Mouse (Mus musculus) left cerebral cortex, adult 11 months (tissue): ENCODE results near the gene Prr11.

Experiments used
- DNase-seq: peaks from one replicate; pipeline ENCODE4 v3.0.0; 2022; ENCODE audit warnings: low spot score

The Prr11 gene

GRCm38 (mm10) chr11:87046968-87047367 lies 61.5 kb downstream of the Prr11 start:
- DNase-seq: no peak

- no peak for DNase-seq
These were observed 65.5 kb downstream of the Prr11 start for GRCm38 (mm10) chr11:87043052-87043451.

DNA sequence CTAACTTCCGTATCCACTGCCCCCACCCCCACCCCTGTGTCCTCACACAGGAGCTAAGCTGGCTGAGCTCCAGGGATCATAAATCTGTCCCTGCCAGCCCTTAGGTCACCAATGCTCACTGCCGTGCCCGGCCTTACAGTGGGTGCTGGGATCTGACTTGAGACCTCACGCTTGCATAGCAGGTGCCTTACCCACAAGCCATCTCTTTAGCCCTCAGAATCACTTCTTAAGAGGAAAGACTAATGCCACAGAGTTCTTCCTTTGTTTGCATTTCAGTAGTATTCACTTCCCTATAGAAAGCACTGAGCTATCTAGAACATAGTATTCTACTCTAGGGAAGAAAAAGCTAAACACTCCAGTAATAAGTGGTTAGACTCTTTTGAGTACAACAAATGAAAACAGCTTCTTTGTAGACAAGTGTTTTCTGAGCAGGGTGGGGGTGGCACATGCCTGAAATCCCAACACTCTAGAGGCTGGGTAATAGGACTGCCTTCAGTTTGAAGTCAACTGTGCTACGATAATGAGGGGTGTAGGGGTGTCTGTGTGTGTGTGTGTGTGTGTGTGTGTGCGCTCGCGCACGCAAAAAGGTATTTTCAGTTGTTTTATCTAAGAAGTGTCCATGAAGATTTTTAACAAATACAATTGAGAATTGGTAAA lies 69.1 kb downstream of the Prr11 start:
- no peak for DNase-seq
